Mouse (Mus musculus) liver, embryonic 11.5 days (tissue): Measurements from ENCODE around the gene Prkar2b. TPM values are rescaled to one million over a fixed set of nuclear protein-coding genes. Genes with fewer than 3 reads are reported as not detected.

ENCODE experiments used
- ATAC-seq: fragments of 200-750 bp; cut with Nextera tagmentation; replicated peaks from 2 replicates; pipeline ENCODE4 v1.8.0; 2017; ENCODE audit warnings: moderate number of reproducible peaks, mild to moderate bottlenecking, moderate TSS enrichment, moderate library complexity; ENCODE audit not compliant: low FRiP score
- DNase-seq: peaks from one replicate; pipeline ENCODE4 v3.0.0-alpha.2; 2017; ENCODE audit warnings: low spot score
- H3K27ac ChIP-seq: fragments of 300-500 bp; sonication (generic); 2 replicates; pipeline ENCODE4 v1.5.1; 2014; ENCODE audit warnings: mild to moderate bottlenecking, low read depth, low read length, control low read depth
- H3K27me3 ChIP-seq: fragments of 300-500 bp; sonication (generic); replicated peaks from 2 replicates; pipeline ENCODE4 v1.6.1; 2014; ENCODE audit warnings: low read length, mixed read lengths; ENCODE audit not compliant: control insufficient read depth, insufficient read depth
- H3K36me3 ChIP-seq: fragments of 300-500 bp; sonication (generic); 2 replicates; pipeline ENCODE4 v1.6.1; 2014; ENCODE audit warnings: mild to moderate bottlenecking, low read length, moderate library complexity, mixed read lengths; ENCODE audit not compliant: control insufficient read depth, insufficient read depth
- H3K4me1 ChIP-seq: fragments of 300-500 bp; sonication (generic); replicated peaks from 2 replicates; pipeline ENCODE4 v1.6.1; 2014; ENCODE audit warnings: low read length, mixed read lengths; ENCODE audit not compliant: control insufficient read depth, insufficient read depth
- H3K4me2 ChIP-seq: fragments of 300-500 bp; sonication (generic); 2 replicates; pipeline ENCODE4 v1.6.1; 2014; ENCODE audit warnings: mild to moderate bottlenecking, control low read depth, moderate library complexity
- H3K4me3 ChIP-seq: fragments of 300-500 bp; sonication (generic); 2 replicates; pipeline ENCODE4 v1.5.1; 2014; ENCODE audit warnings: low read depth, low read length, control low read depth
- H3K9ac ChIP-seq: fragments of 300-500 bp; sonication (generic); 2 replicates; pipeline ENCODE4 v1.6.1; 2014; ENCODE audit warnings: low read depth, low read length, control low read depth
- H3K9me3 ChIP-seq: fragments of 300-500 bp; sonication (generic); 2 replicates; pipeline ENCODE4 v1.6.1; 2016; ENCODE audit warnings: low read length, inconsistent platforms, mixed read lengths; ENCODE audit not compliant: control insufficient read depth
- WGBS: fragments of 180-500 bp; shearing (Covaris S2); extraction: QIAGEN DNeasy Blood & Tissue Kit; methylation state at CpG from one replicate; pipeline ENCODE4 v1.1.7; 2014; 5-methylcytosine and 5-hydroxymethylcytosine counted together
- polyA plus RNA-seq: library from polyadenylated mRNA; unstranded; fragments of >200 nt; fragmentation: Nextera tagmentation; extraction: Ambion mirVana; gene quantifications from 2 replicates; pipeline ENCODE4 v1.2.1, GENCODE M21; 2014

Gene Prkar2b
- polyA plus RNA-seq, result 103 and 123 TPM in 2 replicates

- Histone ChIP-seq H3K27me3 (no peaks in the 10 kb centered on the region), H3K36me3 (no peaks in the 10 kb centered on the region), H3K9ac (peak within 1 kb of the TSS; percentile 100), H3K4me2 (peak within 1 kb of the TSS; percentile 66), H3K4me1 (peaks cover 34% of the 10 kb centered on the region), H3K4me3 (peak within 1 kb of the TSS; percentile 95), H3K27ac (peak within 1 kb of the TSS; percentile 97), H3K9me3 (no peaks in the 10 kb centered on the region)
- ATAC-seq (peak; percentile 95), DNase-seq (peak; percentile 95)
- WGBS, result 1% methylated on average over 60 of the region's 64 CpGs
These were observed at the start of gene Prkar2b for GRCm38 (mm10) chr12:32061090-32061930. Gene Prkar2b (minus strand): TSS chr12:32061296.

- no peak for DNase-seq
- no peak for ATAC-seq
- Histone ChIP-seq H3K4me2 (no peak overlapping the region), H3K9ac (no peak overlapping the region), H3K36me3 (no peaks in the 10 kb centered on the region), H3K9me3 (no peaks in the 10 kb centered on the region), H3K4me1 (peaks cover 63% of the 10 kb centered on the region), H3K4me3 (no peak overlapping the region), H3K27me3 (no peaks in the 10 kb centered on the region), H3K27ac (no peak overlapping the region)
- 89% methylated on average over 8 of the region's 8 CpGs for WGBS
These were observed 48.1 kb upstream of the Prkar2b start for GRCm38 (mm10) chr12:32109201-32109600.

DNA sequence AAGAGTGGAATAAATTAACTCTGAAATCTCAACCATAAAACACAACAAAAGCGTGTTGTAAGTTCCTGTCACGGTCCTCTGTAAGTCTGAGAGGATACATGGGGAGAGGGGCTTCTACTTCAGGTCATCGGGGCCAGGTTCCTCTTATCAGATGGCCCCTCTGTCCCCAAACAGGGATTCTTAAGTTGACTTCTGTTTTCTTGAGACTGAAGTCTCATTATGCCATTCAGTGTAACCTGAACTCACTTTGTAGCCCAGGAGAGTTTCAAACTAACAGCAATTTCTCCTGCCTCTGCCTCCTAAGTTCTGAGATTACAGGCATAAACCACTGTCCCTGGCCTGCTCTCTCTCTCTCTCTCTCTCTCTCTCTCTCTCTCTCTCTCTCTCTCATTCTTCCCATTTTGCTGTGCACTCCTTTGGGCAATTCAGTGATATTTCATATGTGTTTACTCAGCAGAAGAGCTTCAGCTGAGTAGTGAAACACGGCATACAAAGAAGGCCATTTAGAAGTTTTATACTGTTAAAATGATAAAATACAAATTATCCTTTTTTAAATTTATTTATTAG lies 43.9 kb upstream of the Prkar2b start:
- Histone ChIP-seq H3K9ac (peak overlapping the region; percentile 40), H3K4me3 (no peak overlapping the region), H3K27me3 (no peaks in the 10 kb centered on the region), H3K4me1 (peaks cover 49% of the 10 kb centered on the region), H3K9me3 (no peaks in the 10 kb centered on the region), H3K27ac (peak overlapping the region; percentile 91), H3K36me3 (no peaks in the 10 kb centered on the region), H3K4me2 (peak overlapping the region; percentile 48)
- ATAC-seq (no peak), DNase-seq (no peak)
- 52% methylated on average over 4 of the region's 4 CpGs for WGBS

DNA sequence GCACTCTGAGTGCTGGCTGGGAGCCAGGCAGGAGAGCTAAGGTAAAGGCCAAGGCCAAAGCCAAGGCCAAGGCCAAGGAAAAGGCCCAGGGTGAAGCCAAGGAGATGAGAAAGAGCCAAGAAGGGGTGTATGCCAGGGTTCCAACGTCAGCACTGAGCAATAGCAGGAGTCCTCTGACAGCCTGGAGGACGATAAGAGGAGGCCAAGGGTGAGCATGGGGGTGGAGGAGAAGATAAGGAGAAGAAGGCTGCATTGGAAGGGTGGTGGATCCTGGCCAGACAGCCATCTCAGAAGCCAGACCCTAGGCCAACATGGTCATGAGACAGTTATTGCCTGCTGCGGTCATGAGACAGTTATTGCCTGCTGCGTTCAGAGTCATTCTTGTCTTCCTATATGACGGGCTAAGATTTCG lies 43.4 kb upstream of the Prkar2b start:
- no peak overlapping the region for H3K4me3 ChIP-seq
- H3K4me2 ChIP-seq, result peak overlapping the region; percentile 48
- ATAC-seq, result peak; percentile 100
- H3K27ac ChIP-seq, result peak overlapping the region; percentile 91
- no peaks in the 10 kb centered on the region for H3K9me3 ChIP-seq
- WGBS, result 31% methylated on average over 6 of the region's 6 CpGs
- H3K27me3 ChIP-seq, result no peaks in the 10 kb centered on the region
- H3K36me3 ChIP-seq, result no peaks in the 10 kb centered on the region
- H3K4me1 ChIP-seq, result peaks cover 44% of the 10 kb centered on the region
- peak overlapping the region; percentile 53 for H3K9ac ChIP-seq
- peak; percentile 70 for DNase-seq

GRCm38 (mm10) chr12:32101306-32101705 lies 40.2 kb upstream of the Prkar2b start:
- Histone ChIP-seq H3K9ac (no peak overlapping the region), H3K4me3 (no peak overlapping the region), H3K9me3 (no peaks in the 10 kb centered on the region), H3K27ac (no peak overlapping the region), H3K4me1 (peaks cover 40% of the 10 kb centered on the region), H3K36me3 (no peaks in the 10 kb centered on the region), H3K4me2 (no peak overlapping the region), H3K27me3 (no peaks in the 10 kb centered on the region)
- ATAC-seq, result no peak
- WGBS, result 91% methylated on average over 4 of the region's 4 CpGs
- DNase-seq, result no peak

DNA sequence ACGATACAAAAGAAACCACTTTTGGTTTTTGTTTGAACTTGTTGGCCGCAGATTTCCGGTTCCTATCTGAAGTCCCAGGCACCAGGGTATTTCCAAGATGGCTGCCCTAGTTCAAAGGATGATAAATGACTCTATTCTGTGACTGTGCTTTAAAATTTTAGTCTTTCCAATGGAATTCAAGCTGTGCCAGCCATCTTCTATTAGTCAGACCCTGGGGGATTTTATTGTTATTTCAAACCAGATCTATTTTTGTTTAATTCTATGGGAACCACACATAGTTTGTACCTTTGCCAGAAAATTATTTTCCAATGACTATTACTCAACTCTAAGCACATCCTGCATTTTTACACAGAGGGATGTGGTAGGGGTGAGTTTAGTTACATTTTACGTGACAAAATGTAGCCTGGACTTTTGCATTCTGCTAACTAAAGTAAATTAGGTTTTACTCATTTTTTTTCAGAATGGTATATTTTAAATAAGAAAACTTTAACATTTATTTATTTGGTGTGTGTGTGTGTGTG lies 38.6 kb upstream of the Prkar2b start:
- Histone ChIP-seq H3K4me1 (peaks cover 26% of the 10 kb centered on the region), H3K9ac (no peak overlapping the region), H3K4me2 (no peak overlapping the region), H3K27me3 (no peaks in the 10 kb centered on the region), H3K27ac (no peak overlapping the region), H3K9me3 (no peaks in the 10 kb centered on the region), H3K36me3 (no peaks in the 10 kb centered on the region), H3K4me3 (no peak overlapping the region)
- WGBS, result 83% methylated on average over 4 of the region's 4 CpGs
- no peak for ATAC-seq
- no peak for DNase-seq

GRCm38 (mm10) chr12:32098596-32098995 lies 37.5 kb upstream of the Prkar2b start:
- Histone ChIP-seq H3K27me3 (no peaks in the 10 kb centered on the region), H3K4me2 (no peak overlapping the region), H3K9ac (no peak overlapping the region), H3K9me3 (no peaks in the 10 kb centered on the region), H3K27ac (no peak overlapping the region), H3K4me3 (no peak overlapping the region), H3K4me1 (peaks cover 15% of the 10 kb centered on the region), H3K36me3 (no peaks in the 10 kb centered on the region)
- DNase-seq, result no peak
- 79% methylated on average over 4 of the region's 4 CpGs for WGBS
- ATAC-seq, result no peak

- ATAC-seq (no peak), DNase-seq (no peak)
- Histone ChIP-seq H3K36me3 (no peaks in the 10 kb centered on the region), H3K4me2 (no peak overlapping the region), H3K4me3 (no peak overlapping the region), H3K4me1 (peaks cover 6% of the 10 kb centered on the region), H3K9me3 (no peaks in the 10 kb centered on the region), H3K9ac (no peak overlapping the region), H3K27me3 (no peaks in the 10 kb centered on the region), H3K27ac (no peak overlapping the region)
- 47% methylated on average over 1 of the region's 1 CpGs for WGBS
These were observed 36.0 kb upstream of the Prkar2b start for GRCm38 (mm10) chr12:32097107-32097506.
